Mouse (Mus musculus): ENCODE measurements around the gene Gm28044.
"Not testable (repeated sequence)": the region's sequence is repeated elsewhere in the genome, so short reads cannot be mapped to it uniquely, and the experiment has no call there.

- TF ChIP-seq CTCF (IDR thresholded peaks at IDR 0.05; ENCODE audit: low read depth); EP300 (optimal IDR thresholded peaks at IDR 0.05): not testable (repeated sequence)
Observed at GRCm38 (mm10) chr13:67399183-67399903, 39.0 kb upstream of the Gm28044 start, which contains the start of gene Zfp429.

Measured in stomach, postnatal 0 days (tissue).